Mouse (Mus musculus) embryo, embryonic 11.5 days (tissue): ENCODE results near the gene Myog.

ENCODE experiments used
- DNase-seq: peaks from one replicate; pipeline ENCODE4 v3.0.0-alpha.2; 2012; ENCODE audit warnings: low read depth, low spot score

Myog gene

DNA sequence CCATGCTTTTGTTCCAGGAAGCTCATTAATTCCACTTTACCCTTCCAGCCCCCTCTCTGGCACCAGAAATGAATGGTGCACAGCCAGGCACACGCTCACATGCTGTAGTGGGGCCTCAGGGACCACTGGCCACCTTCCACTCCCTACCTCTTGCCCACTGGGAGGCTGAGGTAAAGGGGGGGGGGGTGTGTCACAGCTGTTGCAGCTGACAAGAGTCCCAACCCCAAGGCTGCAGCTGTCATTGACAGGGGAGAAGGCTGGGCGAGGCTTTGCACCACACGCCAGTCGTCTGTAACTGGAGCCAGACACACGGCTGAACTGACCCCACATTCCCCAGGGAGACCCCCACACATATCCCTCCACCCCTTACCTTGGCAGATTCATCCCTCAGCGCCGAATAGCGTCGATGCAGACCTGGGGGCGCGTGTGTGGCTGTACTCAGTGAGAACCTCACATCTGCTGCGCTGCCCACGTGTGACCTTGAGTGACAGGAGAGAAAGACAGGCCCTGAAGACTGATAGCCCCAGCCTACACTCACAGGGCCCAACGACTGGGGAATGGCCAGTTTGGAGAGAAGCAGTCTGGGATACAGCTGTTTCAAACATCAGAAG is 31.0 kb downstream of the Myog start:
- DNase-seq, result no peak

DNA sequence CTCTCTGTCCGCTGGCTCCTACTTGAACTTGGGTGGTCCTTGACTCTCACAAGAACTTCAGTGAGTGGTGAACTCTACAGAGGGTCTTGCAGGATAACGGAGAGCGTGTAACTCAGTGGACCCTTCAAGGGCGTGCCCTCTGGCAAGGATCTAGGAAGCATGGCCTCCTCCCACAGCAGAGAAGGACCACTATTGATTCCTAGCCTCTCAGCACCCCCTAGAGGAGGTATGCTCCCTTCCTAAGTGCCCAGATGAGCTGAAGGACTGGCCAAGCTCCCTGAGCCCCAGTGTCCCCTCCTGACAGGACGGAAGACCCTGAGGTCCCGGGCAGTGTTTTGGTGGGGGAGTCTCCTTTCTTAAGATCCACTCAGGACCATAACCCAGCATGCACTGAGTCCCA is 32.8 kb downstream of the Myog start:
- no peak for DNase-seq

DNA sequence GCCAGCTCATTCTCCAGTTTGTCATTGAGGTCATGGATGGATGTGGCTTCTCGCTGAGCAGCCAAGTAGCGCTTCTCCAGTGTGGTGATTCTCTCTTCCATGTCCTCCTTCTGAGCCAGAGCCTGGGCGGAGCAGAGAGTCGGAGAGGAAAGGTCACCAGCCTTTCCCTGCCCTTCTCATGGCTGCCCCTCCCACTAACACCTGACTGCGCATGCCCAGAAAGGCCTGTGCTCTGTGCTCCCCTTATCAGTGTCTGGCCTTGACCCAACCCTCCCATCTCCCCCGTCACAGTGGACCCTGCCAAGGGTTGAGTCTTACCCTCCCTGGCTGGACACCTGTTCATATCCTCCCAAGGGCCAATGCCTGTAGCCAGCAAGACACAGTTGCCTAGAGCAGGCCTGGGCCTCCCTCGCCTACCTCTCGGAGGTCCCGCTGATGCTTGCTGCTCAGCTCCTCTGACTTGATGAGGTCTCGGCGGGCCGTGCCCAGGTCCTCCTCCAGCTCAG is 37.1 kb downstream of the Myog start:
- DNase-seq, result no peak

DNA sequence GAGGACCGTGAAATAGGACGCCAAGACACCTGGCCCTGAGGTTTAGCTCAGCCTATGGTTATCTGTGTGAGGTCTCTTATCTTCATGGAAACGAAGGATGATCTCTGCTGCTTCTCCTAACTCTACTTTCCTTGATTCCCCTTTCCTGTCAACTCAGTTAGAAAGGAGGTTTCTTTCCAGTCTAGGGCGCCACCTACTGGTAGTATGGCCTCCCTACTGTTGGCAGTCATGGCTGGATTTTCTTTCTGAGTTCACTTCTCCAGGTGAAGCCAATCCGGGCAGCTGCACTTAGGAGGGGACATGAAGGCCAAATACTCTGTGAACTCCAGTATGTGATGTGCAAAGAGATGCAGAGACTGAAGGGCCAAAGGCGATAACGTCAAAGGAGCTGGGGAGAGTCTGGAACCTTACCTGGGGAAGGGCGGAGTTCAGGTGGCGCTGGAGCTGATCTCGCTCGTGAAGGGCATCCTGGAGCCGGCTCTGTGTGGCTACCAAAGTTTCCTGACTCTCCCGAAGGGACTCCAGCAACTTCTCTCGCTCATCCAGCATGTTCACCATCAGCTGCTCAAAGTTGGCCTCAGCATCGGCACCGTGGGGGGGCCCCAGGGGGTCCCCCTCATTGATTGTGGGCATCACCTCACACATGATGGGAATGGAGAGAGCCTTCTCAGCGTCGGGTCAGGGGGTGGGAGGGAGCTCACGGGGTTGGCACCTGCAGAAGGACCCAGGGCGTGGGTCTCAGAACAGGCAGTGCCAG is 42.3 kb downstream of the Myog start:
- DNase-seq, result peak; percentile 66

DNA sequence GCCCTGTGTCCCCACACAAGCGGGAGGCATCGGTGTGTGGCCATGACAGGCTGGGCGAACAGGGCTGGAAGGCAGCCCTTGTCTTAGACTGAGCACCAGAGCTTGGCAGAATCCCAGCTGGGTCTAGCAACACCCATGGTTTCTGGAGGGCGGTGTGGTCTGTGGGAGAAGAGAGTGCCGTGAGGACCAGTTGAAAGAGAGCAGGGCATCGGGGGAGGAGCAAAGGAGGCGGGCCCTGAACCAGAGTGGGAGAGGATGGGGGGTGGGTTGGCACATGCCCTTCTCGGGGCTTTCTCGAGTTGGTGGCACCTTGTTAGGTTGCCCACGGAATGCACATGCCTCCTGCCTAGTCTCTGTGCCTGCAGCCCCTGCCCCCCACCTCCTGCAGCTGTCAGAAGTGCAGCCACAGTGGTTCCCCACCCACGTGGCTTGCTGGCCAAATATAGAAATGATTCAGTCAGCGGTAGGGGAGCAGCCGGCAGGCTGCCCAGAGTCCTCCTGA is 43.0 kb downstream of the Myog start, which contains the start of gene Ppfia4:
Ppfia4 (minus strand) TSS at position 159 of the 502 bp plus-strand sequence.
- no peak for DNase-seq

DNA sequence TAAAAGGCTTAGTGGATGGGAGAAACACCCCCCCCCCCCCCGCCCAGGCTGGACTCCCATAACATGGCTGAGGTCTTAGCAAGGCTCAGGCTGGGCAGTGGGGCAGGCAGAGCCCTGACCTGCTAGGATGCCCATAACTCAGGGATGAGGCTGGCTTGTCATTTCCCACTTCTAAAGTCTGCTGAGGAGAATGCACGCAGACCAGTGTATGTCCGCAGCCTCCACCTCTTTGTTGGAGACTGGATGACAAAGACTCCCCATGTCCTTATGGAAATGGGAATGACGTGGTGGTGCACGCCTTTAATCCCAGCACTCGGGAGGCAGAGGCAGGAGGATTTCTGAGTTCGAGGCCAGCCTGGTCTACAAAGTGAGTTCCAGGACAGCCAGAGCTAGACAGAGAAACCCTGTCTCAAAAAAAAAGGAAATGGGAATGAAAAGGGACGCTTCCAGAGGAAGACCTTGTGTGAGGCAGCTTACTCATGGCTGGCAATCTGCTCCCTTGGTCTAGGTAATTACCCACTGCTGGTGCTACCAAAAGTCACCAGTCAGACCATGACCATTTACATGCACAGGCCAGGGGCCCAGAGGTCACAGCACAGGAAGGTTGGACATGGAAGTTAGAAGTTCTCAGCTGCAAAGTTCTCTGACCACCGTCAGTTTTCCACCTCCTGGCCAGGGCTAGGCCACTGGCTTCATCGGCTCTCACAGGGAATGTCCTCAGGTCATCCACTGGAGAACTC is 43.8 kb downstream of the Myog start:
- DNase-seq, result no peak

DNA sequence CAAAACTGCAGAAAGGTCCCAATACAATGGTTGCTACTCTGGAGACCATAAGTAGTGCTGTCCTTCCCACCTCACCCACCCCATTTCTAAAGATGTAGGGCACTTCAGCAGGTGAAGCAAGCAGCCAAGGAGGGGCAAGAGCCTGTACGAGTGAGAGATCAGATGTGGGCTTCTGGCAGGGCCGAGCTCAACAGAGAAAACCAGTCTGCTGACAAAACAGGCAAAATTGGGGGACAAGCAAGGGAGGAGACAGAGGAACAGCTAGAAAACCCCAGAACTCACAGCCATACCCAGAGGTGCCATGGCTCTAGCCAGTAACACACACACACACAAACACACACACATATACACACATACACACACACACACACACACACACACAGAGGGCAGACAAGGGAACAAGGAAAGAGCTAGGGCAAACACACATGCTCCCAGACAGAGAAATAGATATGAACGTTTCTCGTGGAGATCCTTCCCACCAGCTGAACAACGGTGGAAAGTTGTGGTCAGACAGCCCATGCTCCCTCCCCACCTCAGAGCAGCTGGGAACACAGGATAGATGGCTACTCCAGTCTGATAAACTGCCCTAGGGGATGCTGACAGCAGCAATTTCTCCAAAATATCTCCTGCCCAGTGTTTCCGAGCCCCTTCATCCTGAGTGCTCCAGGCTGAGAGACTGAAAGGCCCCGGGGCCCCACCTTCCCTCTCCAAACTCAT is 44.5 kb downstream of the Myog start:
- no peak for DNase-seq

DNA sequence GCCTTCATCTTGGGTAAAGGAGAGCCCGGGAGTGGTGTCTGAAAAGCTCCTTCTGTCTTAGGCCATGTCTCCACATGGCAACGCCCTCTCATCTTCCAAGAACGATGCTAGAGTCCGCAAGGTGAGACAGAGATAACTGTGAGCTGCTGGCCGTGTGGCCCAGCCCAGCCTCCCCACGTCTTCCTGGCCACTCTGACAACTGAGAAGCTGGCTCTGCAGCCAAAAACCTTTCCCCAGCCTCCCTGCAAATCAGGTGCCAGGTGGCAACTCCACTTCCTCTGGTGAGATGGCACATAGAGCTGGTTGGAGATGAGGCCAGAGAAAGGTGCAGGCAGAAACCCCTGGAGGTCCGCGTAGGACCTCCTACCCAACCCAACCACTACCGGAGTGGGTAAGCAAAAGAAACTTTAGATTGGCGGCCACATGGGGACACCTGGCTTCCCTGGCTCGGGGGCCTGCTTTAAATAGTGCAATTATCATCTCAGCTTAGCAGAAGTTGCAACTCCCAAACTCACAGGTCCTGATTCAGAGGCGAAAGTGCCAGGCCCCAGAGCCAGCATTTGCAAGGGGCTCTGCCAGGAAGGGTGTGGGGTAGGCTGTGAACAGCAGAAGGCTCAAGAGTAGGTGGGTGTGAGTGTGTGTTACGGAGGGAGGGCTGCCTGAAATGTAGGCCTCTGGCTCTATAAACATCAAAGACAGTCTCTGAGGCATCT is 45.6 kb downstream of the Myog start:
- DNase-seq, result no peak

DNA sequence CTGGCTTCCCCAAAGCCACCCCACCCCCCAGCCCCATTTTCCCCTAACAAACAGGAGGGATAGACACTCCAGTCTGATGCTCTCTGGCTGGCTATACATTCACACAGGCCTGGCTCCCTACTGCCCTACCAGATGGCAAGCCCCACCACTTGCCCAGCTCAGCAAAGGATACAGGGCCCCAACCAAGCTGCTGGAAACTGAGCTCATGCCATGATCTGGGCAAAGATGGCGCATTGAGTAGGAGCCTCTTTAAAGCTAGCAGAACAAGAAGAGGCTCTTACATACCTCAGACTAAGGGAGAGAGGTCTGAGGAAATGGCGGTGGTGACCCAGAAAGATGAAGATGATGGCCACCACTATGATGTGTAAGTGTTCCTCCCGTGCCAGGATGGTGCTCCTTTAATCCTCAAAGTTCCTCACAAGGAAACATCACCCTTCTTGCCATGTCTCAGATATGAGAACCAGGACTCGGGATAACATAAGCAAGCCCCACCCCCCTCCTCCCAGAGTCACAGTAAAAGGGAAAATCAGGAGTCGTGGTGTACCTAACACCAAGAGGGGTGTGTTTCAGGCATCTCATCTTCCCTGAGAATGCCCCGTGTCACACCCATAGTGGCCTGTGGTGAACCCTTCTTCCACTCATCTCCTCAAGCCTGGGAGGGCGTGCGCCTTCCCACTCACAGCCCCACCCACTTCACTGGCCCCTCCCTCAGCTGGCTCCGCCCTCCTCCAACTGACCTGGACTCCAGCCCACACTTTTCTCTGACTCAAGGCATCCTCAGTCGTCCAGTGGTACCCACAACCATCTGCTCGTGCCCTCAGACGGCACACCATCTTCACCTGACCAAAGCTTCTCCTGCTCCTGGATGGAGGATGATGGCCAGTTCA is 46.4 kb downstream of the Myog start:
- DNase-seq, result no peak

DNA sequence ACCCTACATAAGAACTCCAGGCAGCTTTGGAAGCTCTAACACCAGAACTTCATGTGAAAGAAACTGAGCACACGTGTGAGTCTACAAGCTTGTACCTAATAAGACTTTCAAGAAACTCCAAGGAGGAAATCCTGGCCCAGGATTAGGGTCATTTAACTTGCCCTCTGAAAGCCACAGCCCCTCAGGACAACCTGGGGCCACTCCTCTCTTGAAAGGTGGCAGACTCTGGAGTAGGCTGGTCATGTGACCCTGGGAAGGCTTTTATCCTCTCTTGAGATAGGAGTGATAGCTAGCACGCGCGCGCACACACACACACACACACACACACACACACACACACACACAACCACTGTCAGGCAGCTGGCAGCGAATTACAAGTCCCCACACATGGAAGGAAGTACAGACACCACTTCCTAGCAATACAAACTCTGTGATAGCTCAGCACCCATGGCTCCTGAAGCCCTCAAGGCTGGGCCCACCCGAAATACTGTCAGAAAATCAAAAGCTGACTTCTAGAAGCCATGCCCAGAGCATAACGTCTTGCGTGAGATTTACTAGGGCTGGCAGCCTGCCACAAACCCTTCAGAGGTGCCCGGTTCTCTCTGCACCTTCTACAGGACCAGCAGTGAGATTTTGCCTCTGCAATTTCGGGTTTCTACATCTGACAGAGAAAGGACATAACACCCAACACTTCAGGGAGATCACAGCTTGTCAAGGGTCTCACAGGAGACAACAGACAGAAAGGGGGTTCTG is 47.3 kb downstream of the Myog start:
- DNase-seq, result no peak

DNA sequence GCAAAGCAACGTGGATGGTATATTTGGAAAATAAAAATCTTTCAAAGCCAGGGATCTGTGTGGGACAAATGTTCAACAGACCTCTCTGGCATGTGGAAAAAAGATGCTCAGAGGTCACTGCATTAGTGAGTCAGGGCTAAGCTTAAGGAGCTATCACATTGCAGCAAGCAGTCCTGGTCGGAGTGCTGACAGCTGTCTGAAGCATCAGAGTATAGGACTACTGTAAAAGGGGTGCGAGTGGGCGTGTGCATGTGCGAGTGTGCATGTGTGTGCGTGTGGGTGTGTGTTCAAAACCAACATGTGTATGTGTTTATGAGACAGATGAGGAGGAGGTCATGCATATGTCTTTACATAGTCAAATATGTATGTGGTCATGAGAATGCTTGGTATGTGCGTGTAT is 49.4 kb downstream of the Myog start:
- no peak for DNase-seq

DNA sequence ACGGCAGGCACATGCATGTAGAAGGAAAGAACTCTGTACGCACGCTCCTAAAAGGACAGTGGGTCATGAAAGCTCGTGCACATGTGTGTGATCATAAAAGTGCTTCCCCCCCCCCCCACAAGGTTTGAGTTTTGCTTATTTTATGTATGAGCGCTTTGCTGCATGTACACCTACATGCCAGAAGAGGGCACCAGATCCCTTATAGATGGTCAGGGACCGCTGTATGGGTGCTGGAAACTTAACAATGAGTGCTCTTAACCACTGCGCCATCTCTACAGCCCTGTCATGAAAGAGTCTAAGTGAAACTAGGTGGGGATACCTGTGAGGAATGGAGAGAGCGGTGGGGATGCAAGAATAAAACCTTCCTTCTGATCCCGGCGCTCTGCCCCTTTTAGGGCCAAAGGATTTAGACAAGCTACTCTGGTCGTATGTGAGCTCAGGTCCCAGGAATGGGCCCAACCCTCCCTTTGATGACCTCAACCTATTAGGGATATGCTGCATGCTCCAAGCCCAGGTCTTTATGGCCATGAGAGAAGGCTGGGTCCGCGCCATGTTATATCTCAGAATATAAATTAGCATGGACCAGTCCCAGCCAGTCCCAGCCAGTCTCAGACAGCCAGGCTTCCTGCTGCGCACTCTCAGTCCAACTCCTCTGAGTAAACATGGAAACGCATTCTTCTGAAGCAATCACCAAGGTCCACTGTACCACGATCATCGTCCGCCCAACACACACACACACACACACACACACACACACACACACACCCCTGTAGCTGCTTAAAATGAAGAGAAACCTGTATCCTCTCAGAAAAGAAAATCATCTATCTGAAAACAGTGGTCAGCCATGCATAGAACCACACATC is 50.2 kb downstream of the Myog start:
- no peak for DNase-seq

DNA sequence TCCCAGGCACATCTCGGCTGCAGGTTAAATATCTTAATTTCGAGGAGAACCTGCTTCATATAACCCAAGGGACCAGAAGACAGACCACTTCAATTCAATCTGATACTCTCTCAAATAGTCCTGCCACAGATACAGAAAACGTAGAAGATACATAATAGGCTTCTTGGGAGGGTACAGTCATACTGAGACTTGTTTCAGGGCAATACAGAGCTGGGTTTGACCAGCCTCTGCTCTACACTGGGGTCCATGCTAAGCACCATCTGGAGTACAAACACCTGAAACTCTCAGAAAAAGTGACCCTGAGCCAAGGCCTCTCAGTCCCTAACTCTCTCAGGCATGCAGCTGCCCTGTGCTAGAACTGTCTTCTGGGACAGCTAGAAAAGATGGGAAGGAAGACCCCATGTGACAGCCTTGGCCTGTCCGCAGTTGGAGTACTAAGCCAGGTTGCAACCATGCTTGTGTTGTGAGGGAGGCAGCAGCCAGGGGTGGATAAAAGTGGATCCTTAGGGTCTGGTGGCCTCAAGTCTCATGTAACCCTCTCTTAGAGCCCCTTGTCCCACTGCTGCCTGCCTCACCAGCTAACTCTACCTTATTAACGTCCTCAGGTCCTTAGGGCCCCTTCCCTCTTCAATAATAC is 52.0 kb downstream of the Myog start:
- no peak for DNase-seq
